Mouse (Mus musculus) forebrain, embryonic 16.5 days (tissue): Measurements from ENCODE around the gene Dab2ip. TPM values are rescaled to one million over a fixed set of nuclear protein-coding genes. Genes with fewer than 3 reads are reported as not detected.

Experiments
- ATAC-seq: fragments of 200-750 bp; cut with Nextera tagmentation; 2 replicates; pipeline ENCODE4 v1.8.0; 2017; ENCODE audit warnings: mild to moderate bottlenecking, moderate library complexity
- H3K27ac ChIP-seq: fragments of 300-500 bp; sonication (generic); 2 replicates; pipeline ENCODE4 v1.5.1; 2014; ENCODE audit warnings: low read length, control low read depth
- H3K27me3 ChIP-seq: fragments of 300-500 bp; sonication (generic); replicated peaks from 2 replicates; pipeline ENCODE4 v1.6.1; 2014; ENCODE audit warnings: low read length; ENCODE audit not compliant: control insufficient read depth, insufficient read depth
- H3K36me3 ChIP-seq: fragments of 300-500 bp; sonication (generic); 2 replicates; pipeline ENCODE4 v1.6.1; 2014; ENCODE audit not compliant: control insufficient read depth, insufficient read depth
- H3K4me1 ChIP-seq: fragments of 300-500 bp; sonication (generic); replicated peaks from 2 replicates; pipeline ENCODE4 v1.6.1; 2014; ENCODE audit warnings: low read length; ENCODE audit not compliant: control insufficient read depth, insufficient read depth
- H3K4me2 ChIP-seq: fragments of 300-500 bp; sonication (generic); 2 replicates; pipeline ENCODE4 v1.6.1; 2014; ENCODE audit warnings: mild to moderate bottlenecking, low read length, control low read depth
- H3K4me3 ChIP-seq: fragments of 300-500 bp; sonication (generic); replicated peaks from 2 replicates; pipeline ENCODE4 v1.5.1; 2014; ENCODE audit warnings: mild to moderate bottlenecking, low read length, control low read depth
- H3K9ac ChIP-seq: fragments of 300-500 bp; sonication (generic); replicated peaks from 2 replicates; pipeline ENCODE4 v1.6.1; 2014; ENCODE audit warnings: low read depth, low read length, control low read depth
- H3K9me3 ChIP-seq: fragments of 300-500 bp; sonication (generic); 2 replicates; pipeline ENCODE4 v1.6.1; 2016; ENCODE audit warnings: low read length; ENCODE audit not compliant: control insufficient read depth
- WGBS: fragments of 180-500 bp; shearing (Covaris S2); extraction: QIAGEN DNeasy Blood & Tissue Kit; methylation state at CpG from one replicate; pipeline ENCODE4 v1.1.7; 2014; 5-methylcytosine and 5-hydroxymethylcytosine counted together
- polyA plus RNA-seq: library from polyadenylated mRNA; unstranded; fragments of >200 nt; fragmentation: Nextera tagmentation; extraction: Ambion mirVana; gene quantifications from 2 replicates; pipeline ENCODE4 v1.2.1, GENCODE M21; 2015

Dab2ip gene
- polyA plus RNA-seq, 1 experiment from 2014 or later, result 42.8 TPM

DNA sequence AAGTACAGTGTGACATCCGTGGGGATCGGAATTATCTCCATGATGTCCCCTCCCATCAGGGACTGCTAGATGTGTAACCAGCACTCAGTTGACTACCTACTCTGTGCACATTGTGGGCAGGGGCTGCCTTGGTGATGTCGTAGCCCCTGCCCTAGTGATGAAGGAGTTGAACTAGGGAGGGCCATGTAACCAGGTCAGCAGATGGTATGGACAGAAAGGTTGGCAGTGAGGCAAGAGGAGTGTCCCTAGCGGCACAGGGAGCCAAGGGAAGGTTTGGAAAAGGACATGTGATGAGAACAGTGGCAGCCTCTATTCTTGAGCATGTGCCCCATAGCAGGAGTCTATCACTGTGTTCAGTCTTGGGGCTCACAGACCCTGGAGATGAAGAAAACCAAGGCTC, 70.6 kb downstream of the Dab2ip start:
- Histone ChIP-seq H3K9me3 (no peaks in the 10 kb centered on the region), H3K4me1 (peaks cover 25% of the 10 kb centered on the region), H3K4me2 (no peak overlapping the region), H3K27ac (no peak overlapping the region), H3K36me3 (no peaks in the 10 kb centered on the region), H3K4me3 (no peak overlapping the region), H3K27me3 (no peaks in the 10 kb centered on the region), H3K9ac (no peak overlapping the region)
- ATAC-seq, result peak; percentile 7; the same call in 1 of the 2 replicates
- WGBS, result 72% methylated on average over 4 of the region's 4 CpGs

DNA sequence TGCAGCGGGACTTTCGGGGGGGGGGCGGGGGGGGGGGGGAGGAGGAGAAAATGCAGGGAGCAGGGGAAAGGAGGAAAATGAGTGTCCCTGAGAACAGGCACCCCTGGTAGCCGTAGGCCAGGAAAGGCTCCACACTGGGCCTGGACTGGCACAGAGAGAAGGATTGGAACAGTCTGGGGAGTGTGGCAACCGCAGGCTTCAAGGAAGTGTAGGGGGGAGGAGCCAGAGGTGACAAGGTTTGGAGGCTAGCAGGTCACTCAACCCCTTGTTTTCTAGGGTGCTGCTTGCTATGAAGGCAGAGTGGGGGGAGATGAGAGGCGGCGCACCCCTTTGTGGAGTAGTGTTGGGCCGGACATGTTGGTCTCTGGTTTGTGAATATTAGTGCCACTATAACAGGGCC, 71.1 kb downstream of the Dab2ip start:
- H3K27ac ChIP-seq, result no peak overlapping the region
- no peaks in the 10 kb centered on the region for H3K9me3 ChIP-seq
- H3K36me3 ChIP-seq, result no peaks in the 10 kb centered on the region
- no peak overlapping the region for H3K4me2 ChIP-seq
- WGBS, result 90% methylated on average over 5 of the region's 8 CpGs
- no peaks in the 10 kb centered on the region for H3K27me3 ChIP-seq
- H3K4me3 ChIP-seq, result no peak overlapping the region
- no peak for ATAC-seq
- H3K4me1 ChIP-seq, result peaks cover 22% of the 10 kb centered on the region
- H3K9ac ChIP-seq, result no peak overlapping the region

- H3K9ac ChIP-seq, result no peak overlapping the region
- no peak overlapping the region for H3K4me3 ChIP-seq
- no peak overlapping the region for H3K27ac ChIP-seq
- 90% methylated on average over 4 of the region's 4 CpGs for WGBS
- no peaks in the 10 kb centered on the region for H3K36me3 ChIP-seq
- H3K27me3 ChIP-seq, result no peaks in the 10 kb centered on the region
- H3K4me1 ChIP-seq, result peaks cover 13% of the 10 kb centered on the region
- H3K4me2 ChIP-seq, result no peak overlapping the region
- H3K9me3 ChIP-seq, result no peaks in the 10 kb centered on the region
- ATAC-seq, result no peak
These were observed 75.3 kb downstream of the Dab2ip start for GRCm38 (mm10) chr2:35633392-35633791.

GRCm38 (mm10) chr2:35634963-35635362, 76.9 kb downstream of the Dab2ip start:
- Histone ChIP-seq H3K4me3 (no peak overlapping the region), H3K4me2 (no peak overlapping the region), H3K4me1 (peaks cover 10% of the 10 kb centered on the region), H3K9me3 (no peaks in the 10 kb centered on the region), H3K27me3 (no peaks in the 10 kb centered on the region), H3K36me3 (no peaks in the 10 kb centered on the region), H3K27ac (no peak overlapping the region), H3K9ac (no peak overlapping the region)
- WGBS, result 95% methylated on average over 4 of the region's 4 CpGs
- no peak for ATAC-seq

- Histone ChIP-seq H3K27ac (no peak overlapping the region), H3K4me2 (no peak overlapping the region), H3K4me1 (peaks cover 10% of the 10 kb centered on the region), H3K9me3 (no peaks in the 10 kb centered on the region), H3K9ac (no peak overlapping the region), H3K36me3 (no peaks in the 10 kb centered on the region), H3K27me3 (no peaks in the 10 kb centered on the region), H3K4me3 (no peak overlapping the region)
- ATAC-seq, result no peak
- 72% methylated on average over 4 of the region's 4 CpGs for WGBS
These were observed 77.5 kb downstream of the Dab2ip start for GRCm38 (mm10) chr2:35635541-35635940.

GRCm38 (mm10) chr2:35637880-35638535, 79.9 kb downstream of the Dab2ip start:
- 50% methylated on average over 13 of the region's 13 CpGs for WGBS
- H3K36me3 ChIP-seq, result no peaks in the 10 kb centered on the region
- peaks cover 10% of the 10 kb centered on the region for H3K4me1 ChIP-seq
- H3K27ac ChIP-seq, result peak overlapping the region; percentile 64
- ATAC-seq, result peak; percentile 67
- peak overlapping the region; percentile 20; the same call in 1 of the 2 replicates for H3K4me2 ChIP-seq
- H3K27me3 ChIP-seq, result no peaks in the 10 kb centered on the region
- H3K9me3 ChIP-seq, result no peaks in the 10 kb centered on the region
- no peak overlapping the region for H3K9ac ChIP-seq
- no peak overlapping the region for H3K4me3 ChIP-seq

DNA sequence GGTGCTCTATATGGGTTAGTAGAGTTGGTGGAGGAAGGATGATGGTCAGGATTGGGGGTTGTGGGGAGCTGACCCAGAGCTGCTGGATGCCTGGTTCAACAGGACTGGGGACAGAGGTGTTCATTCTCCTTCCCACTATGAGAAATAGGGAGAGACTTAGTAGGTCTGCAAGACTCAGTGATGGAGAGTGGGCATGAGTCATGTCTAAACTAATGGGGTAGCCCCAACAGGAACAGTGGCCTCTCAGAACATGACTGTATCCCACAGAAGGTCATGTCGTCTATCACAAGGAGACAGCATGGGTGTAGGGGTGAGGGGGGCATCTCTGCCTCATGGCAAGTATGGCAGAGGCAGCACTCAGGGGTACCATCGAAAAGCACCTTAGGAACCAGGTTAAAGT, 81.7 kb downstream of the Dab2ip start:
- 91% methylated on average over 2 of the region's 2 CpGs for WGBS
- no peaks in the 10 kb centered on the region for H3K9me3 ChIP-seq
- no peaks in the 10 kb centered on the region for H3K27me3 ChIP-seq
- no peak overlapping the region for H3K4me3 ChIP-seq
- no peaks in the 10 kb centered on the region for H3K36me3 ChIP-seq
- no peak for ATAC-seq
- H3K9ac ChIP-seq, result no peak overlapping the region
- H3K4me1 ChIP-seq, result peaks cover 10% of the 10 kb centered on the region
- no peak overlapping the region for H3K4me2 ChIP-seq
- no peak overlapping the region for H3K27ac ChIP-seq

GRCm38 (mm10) chr2:35640576-35640975, 82.5 kb downstream of the Dab2ip start:
- Histone ChIP-seq H3K27me3 (no peaks in the 10 kb centered on the region), H3K27ac (no peak overlapping the region), H3K9ac (no peak overlapping the region), H3K4me1 (peaks cover 10% of the 10 kb centered on the region), H3K9me3 (no peaks in the 10 kb centered on the region), H3K36me3 (no peaks in the 10 kb centered on the region), H3K4me3 (no peak overlapping the region), H3K4me2 (no peak overlapping the region)
- WGBS, result 74% methylated on average over 13 of the region's 13 CpGs
- no peak for ATAC-seq

DNA sequence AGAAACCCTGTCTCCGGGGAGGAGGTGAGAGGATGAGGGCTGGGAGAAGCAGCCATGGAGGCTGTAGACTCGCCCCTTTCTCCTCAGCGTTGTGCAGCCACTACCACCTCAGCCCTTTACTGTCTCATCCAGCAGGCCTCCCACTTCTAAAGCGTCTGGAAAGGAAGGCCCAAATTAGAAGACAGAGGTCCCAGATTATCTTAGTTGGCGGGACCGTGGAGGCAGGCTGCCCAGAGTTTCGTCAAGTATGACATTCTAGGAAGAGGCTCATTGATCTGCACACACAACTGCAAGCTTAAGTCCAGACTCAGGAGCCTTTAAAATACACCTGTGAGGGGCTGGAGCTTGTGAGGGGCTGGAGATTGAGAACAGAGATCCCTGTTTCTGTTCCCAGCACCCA, 84.2 kb downstream of the Dab2ip start:
- Histone ChIP-seq H3K27me3 (no peaks in the 10 kb centered on the region), H3K9ac (no peak overlapping the region), H3K4me2 (no peak overlapping the region), H3K9me3 (no peaks in the 10 kb centered on the region), H3K27ac (no peak overlapping the region), H3K4me3 (no peak overlapping the region), H3K36me3 (no peaks in the 10 kb centered on the region), H3K4me1 (peaks cover 10% of the 10 kb centered on the region)
- WGBS, result 81% methylated on average over 7 of the region's 7 CpGs
- no peak for ATAC-seq

GRCm38 (mm10) chr2:35646553-35646952, 88.5 kb downstream of the Dab2ip start:
- Histone ChIP-seq H3K4me2 (no peak overlapping the region), H3K36me3 (no peaks in the 10 kb centered on the region), H3K4me1 (0 out of 2 replicates have a peak, but pooled peaks cover 4% of the 10 kb centered on the region), H3K9me3 (no peaks in the 10 kb centered on the region), H3K4me3 (no peak overlapping the region), H3K9ac (no peak overlapping the region), H3K27ac (no peak overlapping the region), H3K27me3 (no peaks in the 10 kb centered on the region)
- ATAC-seq, result no peak
- WGBS, result 90% methylated on average over 8 of the region's 8 CpGs
